Mouse (Mus musculus): ENCODE results near the gene Zfp518b.

- TF ChIP-seq CTCF (IDR thresholded peaks at IDR 0.05; ENCODE audit: extremely low read depth, insufficient read depth, insufficient read length, insufficient replicate concordance) (no peak), POLR2A (IDR thresholded peaks at IDR 0.05; ENCODE audit: low read depth, low read length) (no peak)
These were observed 50.1 kb downstream of the Zfp518b start for GRCm38 (mm10) chr5:38634321-38635164.

Measured in spleen, adult 2 months (tissue).